Mouse (Mus musculus): Measurements from ENCODE around the gene Dpm1. TPM values are rescaled to one million over a fixed set of nuclear protein-coding genes. Genes with fewer than 3 reads are reported as not detected.

The Dpm1 gene
- polyA plus RNA-seq, 2 experiments, result 18.4 to 90.6 TPM

- peaks cover 4% of the 10 kb centered on the region for H3K9me3 ChIP-seq (ENCODE audit: control insufficient read depth, low read length)
- H3K36me3 ChIP-seq (ENCODE audit: control insufficient read depth, insufficient read depth, low read length), result peaks cover 39% of the 10 kb centered on the region
- no peaks in the 10 kb centered on the region for H3K27me3 ChIP-seq (ENCODE audit: control insufficient read depth, insufficient read depth, low read length)
- H3K4me2 ChIP-seq (replicated peaks; ENCODE audit: low read depth, low read length, severe bottlenecking), result peak within 1 kb of the TSS; percentile 77
- H3K9ac ChIP-seq (ENCODE audit: low read depth, low read length, severe bottlenecking), result peak within 1 kb of the TSS; percentile 100
- WGBS, result under 1% methylated on average over 36 of the region's 89 CpGs
- DNase-seq (ENCODE audit: low spot score) (peak; percentile 97), ATAC-seq (ENCODE audit: low FRiP score, low read depth) (peak; percentile 90)
- H3K4me1 ChIP-seq (ENCODE audit: control insufficient read depth, insufficient read depth, low read length), result peaks cover 10% of the 10 kb centered on the region
- TF ChIP-seq POLR2A (IDR thresholded peaks at IDR 0.05; ENCODE audit: borderline replicate concordance, extremely low read depth, insufficient read depth, insufficient read length), result peak; percentile 43; the same call in 1 of the 2 replicates
- peak within 1 kb of the TSS; percentile 99 for H3K27ac ChIP-seq (replicated peaks; ENCODE audit: low read depth, low read length)
- peak within 1 kb of the TSS; percentile 98 for H3K4me3 ChIP-seq (replicated peaks; ENCODE audit: low read length)
These were observed 23.4 kb downstream of the Dpm1 start, which contains the start of gene Adnp for GRCm38 (mm10) chr2:168206725-168207644. Adnp (minus strand) TSS chr2:168207112.

- H3K9ac ChIP-seq (ENCODE audit: low read depth, low read length, severe bottlenecking), result peak overlapping the region; percentile 100
- TF ChIP-seq POLR2A (IDR thresholded peaks at IDR 0.05; ENCODE audit: borderline replicate concordance, extremely low read depth, insufficient read depth, insufficient read length), result no peak
- DNase-seq (ENCODE audit: low spot score) (no peak), ATAC-seq (ENCODE audit: low FRiP score, low read depth) (no peak)
- no peaks in the 10 kb centered on the region for H3K27me3 ChIP-seq (ENCODE audit: control insufficient read depth, insufficient read depth, low read length)
- WGBS, result 2% methylated on average over 34 of the region's 49 CpGs
- peak overlapping the region; percentile 77 for H3K4me2 ChIP-seq (replicated peaks; ENCODE audit: low read depth, low read length, severe bottlenecking)
- peak overlapping the region; percentile 98 for H3K4me3 ChIP-seq (replicated peaks; ENCODE audit: low read length)
- H3K4me1 ChIP-seq (ENCODE audit: control insufficient read depth, insufficient read depth, low read length), result peaks cover 10% of the 10 kb centered on the region
- peaks cover 34% of the 10 kb centered on the region for H3K36me3 ChIP-seq (ENCODE audit: control insufficient read depth, insufficient read depth, low read length)
- H3K9me3 ChIP-seq (ENCODE audit: control insufficient read depth, low read length), result peaks cover 4% of the 10 kb centered on the region
- H3K27ac ChIP-seq (replicated peaks; ENCODE audit: low read depth, low read length), result peak overlapping the region; percentile 99
These were observed 24.4 kb downstream of the Dpm1 start for GRCm38 (mm10) chr2:168205681-168206631.

GRCm38 (mm10) chr2:168205265-168205664 is 25.1 kb downstream of the Dpm1 start:
- Histone ChIP-seq H3K9me3 (ENCODE audit: control insufficient read depth, low read length) (peaks cover 4% of the 10 kb centered on the region), H3K4me3 (replicated peaks; ENCODE audit: low read length) (peak overlapping the region; percentile 98), H3K4me1 (ENCODE audit: control insufficient read depth, insufficient read depth, low read length) (peaks cover 10% of the 10 kb centered on the region), H3K4me2 (replicated peaks; ENCODE audit: low read depth, low read length, severe bottlenecking) (peak overlapping the region; percentile 77), H3K9ac (ENCODE audit: low read depth, low read length, severe bottlenecking) (peak overlapping the region; percentile 100), H3K27ac (replicated peaks; ENCODE audit: low read depth, low read length) (peak overlapping the region; percentile 99; the same call in 1 of the 2 replicates), H3K36me3 (ENCODE audit: control insufficient read depth, insufficient read depth, low read length) (peaks cover 29% of the 10 kb centered on the region), H3K27me3 (ENCODE audit: control insufficient read depth, insufficient read depth, low read length) (no peaks in the 10 kb centered on the region)
- WGBS, result 6% methylated on average over 6 of the region's 6 CpGs
- TF ChIP-seq POLR2A (IDR thresholded peaks at IDR 0.05; ENCODE audit: borderline replicate concordance, extremely low read depth, insufficient read depth, insufficient read length), result 0 out of 2 replicates have a peak, but pooled peaks have one; percentile 15
- peak; percentile 94 for DNase-seq (ENCODE audit: low spot score)
- ATAC-seq (ENCODE audit: low FRiP score, low read depth), result peak; percentile 47

GRCm38 (mm10) chr2:168204476-168204999 is 25.9 kb downstream of the Dpm1 start:
- H3K27me3 ChIP-seq (ENCODE audit: control insufficient read depth, insufficient read depth, low read length), result no peaks in the 10 kb centered on the region
- no peak overlapping the region for H3K27ac ChIP-seq (replicated peaks; ENCODE audit: low read depth, low read length)
- 0 out of 2 replicates have a peak overlapping the region, but pooled peaks have one; percentile 100 for H3K9ac ChIP-seq (ENCODE audit: low read depth, low read length, severe bottlenecking)
- H3K9me3 ChIP-seq (ENCODE audit: control insufficient read depth, low read length), result peaks cover 4% of the 10 kb centered on the region
- H3K4me2 ChIP-seq (replicated peaks; ENCODE audit: low read depth, low read length, severe bottlenecking), result peak overlapping the region; percentile 77
- WGBS, result 79% methylated on average over 8 of the region's 8 CpGs
- peaks cover 13% of the 10 kb centered on the region for H3K4me1 ChIP-seq (ENCODE audit: control insufficient read depth, insufficient read depth, low read length)
- peaks cover 26% of the 10 kb centered on the region for H3K36me3 ChIP-seq (ENCODE audit: control insufficient read depth, insufficient read depth, low read length)
- TF ChIP-seq POLR2A (IDR thresholded peaks at IDR 0.05; ENCODE audit: borderline replicate concordance, extremely low read depth, insufficient read depth, insufficient read length), result no peak
- DNase-seq (ENCODE audit: low spot score), result no peak
- peak overlapping the region; percentile 98 for H3K4me3 ChIP-seq (replicated peaks; ENCODE audit: low read length)
- no peak for ATAC-seq (ENCODE audit: low FRiP score, low read depth)

Data from limb, embryonic 14.5 days (tissue).